Mouse (Mus musculus) kidney, embryonic 15.5 days (tissue): Measurements from ENCODE around the gene Nt5c2. TPM values are rescaled to one million over a fixed set of nuclear protein-coding genes. Genes with fewer than 3 reads are reported as not detected.

Experiments used
- ATAC-seq: fragments of 200-750 bp; cut with Nextera tagmentation; replicated peaks from 2 replicates; pipeline ENCODE4 v1.8.0; 2017; ENCODE audit warnings: moderate TSS enrichment; ENCODE audit not compliant: low FRiP score
- H3K27ac ChIP-seq: fragments of 300-500 bp; sonication (generic); 2 replicates; pipeline ENCODE4 v1.5.1; 2015; ENCODE audit warnings: mild to moderate bottlenecking, inconsistent platforms
- H3K27me3 ChIP-seq: fragments of 300-500 bp; sonication (generic); 2 replicates; pipeline ENCODE4 v1.6.1; 2015; ENCODE audit warnings: inconsistent platforms
- H3K36me3 ChIP-seq: fragments of 300-500 bp; sonication (generic); 2 replicates; pipeline ENCODE4 v1.6.1; 2015; ENCODE audit warnings: inconsistent platforms
- H3K4me1 ChIP-seq: fragments of 300-500 bp; sonication (generic); 2 replicates; pipeline ENCODE4 v1.6.1; 2015; ENCODE audit warnings: inconsistent platforms
- H3K4me2 ChIP-seq: fragments of 300-500 bp; sonication (generic); 2 replicates; pipeline ENCODE4 v1.6.1; 2015; ENCODE audit warnings: moderate library complexity, mild to moderate bottlenecking, inconsistent platforms
- H3K4me3 ChIP-seq: fragments of 300-500 bp; sonication (generic); replicated peaks from 2 replicates; pipeline ENCODE4 v1.5.1; 2015; ENCODE audit warnings: mild to moderate bottlenecking, inconsistent platforms
- H3K9ac ChIP-seq: fragments of 300-500 bp; sonication (generic); 2 replicates; pipeline ENCODE4 v1.6.1; 2015; ENCODE audit warnings: mild to moderate bottlenecking, inconsistent platforms
- H3K9me3 ChIP-seq: fragments of 300-500 bp; sonication (generic); replicated peaks from 2 replicates; pipeline ENCODE4 v1.6.1; 2016; ENCODE audit warnings: inconsistent platforms
- WGBS: fragments of 180-500 bp; shearing (Covaris S2); methylation state at CpG from one replicate; pipeline ENCODE4 v1.1.7; 2015; ENCODE audit warnings: mixed read lengths; 5-methylcytosine and 5-hydroxymethylcytosine counted together
- polyA plus RNA-seq: library from polyadenylated mRNA; unstranded; fragments of >200 nt; fragmentation: Nextera tagmentation; extraction: Ambion mirVana; gene quantifications from 2 replicates; pipeline ENCODE4 v1.2.1, GENCODE M21; 2015

The Nt5c2 gene
- polyA plus RNA-seq, 1 experiment from 2014 or later = 79.6 TPM

- Histone ChIP-seq H3K4me3 (no peak overlapping the region), H3K27ac (no peak overlapping the region), H3K4me2 (no peak overlapping the region), H3K36me3 (peaks cover 90% of the 10 kb centered on the region), H3K4me1 (no peaks in the 10 kb centered on the region), H3K9ac (no peak overlapping the region), H3K27me3 (no peaks in the 10 kb centered on the region), H3K9me3 (no peaks in the 10 kb centered on the region)
- WGBS = 94% methylated on average over 8 of the region's 8 CpGs
- ATAC-seq = no peak
Measured at GRCm38 (mm10) chr19:46889666-46890065, 125.3 kb downstream of the Nt5c2 start.

GRCm38 (mm10) chr19:46887811-46888527, 127.0 kb downstream of the Nt5c2 start:
- 67% methylated on average over 14 of the region's 14 CpGs for WGBS
- no peak for ATAC-seq
- H3K9me3 ChIP-seq = no peaks in the 10 kb centered on the region
- H3K27ac ChIP-seq = no peak overlapping the region
- no peaks in the 10 kb centered on the region for H3K27me3 ChIP-seq
- H3K9ac ChIP-seq = no peak overlapping the region
- H3K4me1 ChIP-seq = no peaks in the 10 kb centered on the region
- peaks cover 96% of the 10 kb centered on the region for H3K36me3 ChIP-seq
- no peak overlapping the region for H3K4me2 ChIP-seq
- H3K4me3 ChIP-seq = no peak overlapping the region

GRCm38 (mm10) chr19:46886826-46887225, 128.1 kb downstream of the Nt5c2 start:
- no peaks in the 10 kb centered on the region for H3K27me3 ChIP-seq
- no peaks in the 10 kb centered on the region for H3K9me3 ChIP-seq
- H3K27ac ChIP-seq = no peak overlapping the region
- H3K4me3 ChIP-seq = no peak overlapping the region
- H3K4me2 ChIP-seq = no peak overlapping the region
- WGBS = 87% methylated on average over 7 of the region's 7 CpGs
- H3K36me3 ChIP-seq = peaks cover 99% of the 10 kb centered on the region
- H3K9ac ChIP-seq = no peak overlapping the region
- no peaks in the 10 kb centered on the region for H3K4me1 ChIP-seq
- no peak for ATAC-seq

- Histone ChIP-seq H3K27ac (no peak overlapping the region), H3K4me3 (no peak overlapping the region), H3K4me2 (no peak overlapping the region), H3K27me3 (no peaks in the 10 kb centered on the region), H3K9ac (no peak overlapping the region), H3K36me3 (peaks cover 86% of the 10 kb centered on the region), H3K4me1 (no peaks in the 10 kb centered on the region), H3K9me3 (no peaks in the 10 kb centered on the region)
- WGBS = 85% methylated on average over 4 of the region's 4 CpGs
- no peak for ATAC-seq
Measured at GRCm38 (mm10) chr19:46885365-46885764, 129.6 kb downstream of the Nt5c2 start.

GRCm38 (mm10) chr19:46879876-46880275, 135.1 kb downstream of the Nt5c2 start:
- no peaks in the 10 kb centered on the region for H3K27me3 ChIP-seq
- 90% methylated on average over 2 of the region's 2 CpGs for WGBS
- H3K27ac ChIP-seq = no peak overlapping the region
- H3K4me1 ChIP-seq = no peaks in the 10 kb centered on the region
- H3K4me3 ChIP-seq = no peak overlapping the region
- no peak overlapping the region for H3K9ac ChIP-seq
- H3K9me3 ChIP-seq = no peaks in the 10 kb centered on the region
- ATAC-seq = no peak
- H3K4me2 ChIP-seq = no peak overlapping the region
- peaks cover 31% of the 10 kb centered on the region for H3K36me3 ChIP-seq

GRCm38 (mm10) chr19:46878346-46878745, 136.6 kb downstream of the Nt5c2 start:
- no peak for ATAC-seq
- H3K27ac ChIP-seq = no peak overlapping the region
- no peak overlapping the region for H3K4me3 ChIP-seq
- 45% methylated on average over 13 of the region's 13 CpGs for WGBS
- H3K4me1 ChIP-seq = no peaks in the 10 kb centered on the region
- no peak overlapping the region for H3K4me2 ChIP-seq
- no peaks in the 10 kb centered on the region for H3K9me3 ChIP-seq
- H3K9ac ChIP-seq = no peak overlapping the region
- H3K36me3 ChIP-seq = peaks cover 16% of the 10 kb centered on the region; the same call in 1 of the 2 replicates
- H3K27me3 ChIP-seq = no peaks in the 10 kb centered on the region

GRCm38 (mm10) chr19:46877886-46878285, 137.1 kb downstream of the Nt5c2 start:
- Histone ChIP-seq H3K36me3 (peaks cover 12% of the 10 kb centered on the region; the same call in 1 of the 2 replicates), H3K4me1 (no peaks in the 10 kb centered on the region), H3K9ac (no peak overlapping the region), H3K27me3 (no peaks in the 10 kb centered on the region), H3K27ac (no peak overlapping the region), H3K4me3 (no peak overlapping the region), H3K9me3 (no peaks in the 10 kb centered on the region), H3K4me2 (no peak overlapping the region)
- 80% methylated on average over 13 of the region's 13 CpGs for WGBS
- no peak for ATAC-seq

GRCm38 (mm10) chr19:46875790-46876189, 139.2 kb downstream of the Nt5c2 start:
- Histone ChIP-seq H3K4me2 (no peak overlapping the region), H3K9ac (no peak overlapping the region), H3K4me3 (no peak overlapping the region), H3K36me3 (no peaks in the 10 kb centered on the region), H3K27ac (no peak overlapping the region), H3K27me3 (no peaks in the 10 kb centered on the region), H3K4me1 (no peaks in the 10 kb centered on the region), H3K9me3 (no peaks in the 10 kb centered on the region)
- no peak; the same call in 1 of the 2 replicates for ATAC-seq
- WGBS = 45% methylated on average over 12 of the region's 12 CpGs

- Histone ChIP-seq H3K4me3 (no peak overlapping the region), H3K36me3 (no peaks in the 10 kb centered on the region), H3K9ac (no peak overlapping the region), H3K4me1 (peaks cover 6% of the 10 kb centered on the region), H3K4me2 (no peak overlapping the region), H3K27me3 (no peaks in the 10 kb centered on the region), H3K27ac (no peak overlapping the region), H3K9me3 (no peaks in the 10 kb centered on the region)
- 78% methylated on average over 3 of the region's 3 CpGs for whole genome bisulfite sequencing
- ATAC-seq = no peak
Measured at GRCm38 (mm10) chr19:46873924-46874323, 141.0 kb downstream of the Nt5c2 start.

- WGBS = 83% methylated on average over 7 of the region's 7 CpGs
- no peaks in the 10 kb centered on the region for H3K27me3 ChIP-seq
- ATAC-seq = no peak
- H3K4me2 ChIP-seq = no peak overlapping the region
- H3K27ac ChIP-seq = no peak overlapping the region
- peaks cover 7% of the 10 kb centered on the region for H3K4me1 ChIP-seq
- H3K9me3 ChIP-seq = no peaks in the 10 kb centered on the region
- no peak overlapping the region for H3K9ac ChIP-seq
- no peaks in the 10 kb centered on the region for H3K36me3 ChIP-seq
- no peak overlapping the region for H3K4me3 ChIP-seq
Measured at GRCm38 (mm10) chr19:46871651-46872050, 143.3 kb downstream of the Nt5c2 start.

GRCm38 (mm10) chr19:46871096-46871495, 143.9 kb downstream of the Nt5c2 start:
- H3K9ac ChIP-seq = no peak overlapping the region
- H3K4me3 ChIP-seq = no peak overlapping the region
- no peaks in the 10 kb centered on the region for H3K9me3 ChIP-seq
- no peaks in the 10 kb centered on the region for H3K27me3 ChIP-seq
- no peak for ATAC-seq
- no peak overlapping the region for H3K27ac ChIP-seq
- 94% methylated on average over 4 of the region's 4 CpGs for WGBS
- peaks cover 7% of the 10 kb centered on the region for H3K4me1 ChIP-seq
- no peak overlapping the region for H3K4me2 ChIP-seq
- no peaks in the 10 kb centered on the region for H3K36me3 ChIP-seq

- ATAC-seq = peak; percentile 55; the same call in 1 of the 2 replicates
- H3K4me1 ChIP-seq = peaks cover 17% of the 10 kb centered on the region
- 13% methylated on average over 6 of the region's 6 CpGs for WGBS
- H3K27ac ChIP-seq = no peak overlapping the region
- no peak overlapping the region for H3K4me2 ChIP-seq
- H3K27me3 ChIP-seq = no peaks in the 10 kb centered on the region
- H3K9me3 ChIP-seq = no peaks in the 10 kb centered on the region
- no peak overlapping the region for H3K4me3 ChIP-seq
- H3K36me3 ChIP-seq = no peaks in the 10 kb centered on the region
- H3K9ac ChIP-seq = no peak overlapping the region
Measured at GRCm38 (mm10) chr19:46869526-46869925, 145.4 kb downstream of the Nt5c2 start.

- WGBS = 52% methylated on average over 11 of the region's 11 CpGs
- H3K4me2 ChIP-seq = no peak overlapping the region
- ATAC-seq = no peak
- H3K36me3 ChIP-seq = no peaks in the 10 kb centered on the region
- H3K27me3 ChIP-seq = no peaks in the 10 kb centered on the region
- H3K4me3 ChIP-seq = no peak overlapping the region
- H3K9me3 ChIP-seq = no peaks in the 10 kb centered on the region
- H3K4me1 ChIP-seq = peaks cover 20% of the 10 kb centered on the region
- H3K27ac ChIP-seq = no peak overlapping the region
- H3K9ac ChIP-seq = no peak overlapping the region
Measured at GRCm38 (mm10) chr19:46869049-46869448, 145.9 kb downstream of the Nt5c2 start.
